8 mouse cellular contexts compared by ENCODE assay signal in genomic region chr16:35870581-35871047, GRCm38 (mm10). TPM values are rescaled to one million over a fixed set of nuclear protein-coding genes. Genes with fewer than 3 reads are reported as not detected.
A peak's percentile ranks its signal among the peaks of the same experiment; 100 is the strongest.
DNase-seq lines count a peak whose midpoint lies in the region; ATAC-seq lines count a peak whose summit lies in the region.

No protein-coding gene starts in this region.

- no peaks in the 10 kb centered on the region for H3K36me3 ChIP-seq in neural tube, embryonic 11.5 days (ENCODE audit: control insufficient read depth, insufficient read depth, low read length)
- H3K36me3 ChIP-seq in heart, embryonic 13.5 days = no peaks in the 10 kb centered on the region
- H3K36me3 ChIP-seq in liver, embryonic 15.5 days (replicated peaks) = no peaks in the 10 kb centered on the region

- H3K27ac ChIP-seq in neural tube, embryonic 11.5 days (ENCODE audit: low read depth, low read length) = no peak overlapping the region
- peak overlapping the region; percentile 98 for H3K27ac ChIP-seq in brown adipose tissue, adult 24 weeks (replicated peaks; ENCODE audit: low read depth, low read length)
- no peak overlapping the region for H3K27ac ChIP-seq in heart, embryonic 13.5 days (replicated peaks)
- no peak overlapping the region for H3K27ac ChIP-seq in liver, embryonic 15.5 days (replicated peaks)

- peak overlapping the region; percentile 59 for H3K9ac ChIP-seq in neural tube, embryonic 11.5 days (ENCODE audit: low read length)
- H3K9ac ChIP-seq in heart, embryonic 13.5 days = peak overlapping the region; percentile 87
- H3K9ac ChIP-seq in liver, embryonic 15.5 days = peak overlapping the region; percentile 81

- H3K27me3 ChIP-seq in neural tube, embryonic 11.5 days (ENCODE audit: control insufficient read depth, insufficient read depth, low read length) = peaks cover 22% of the 10 kb centered on the region
- H3K27me3 ChIP-seq in heart, embryonic 13.5 days (replicated peaks) = peaks cover 34% of the 10 kb centered on the region
- peaks cover 33% of the 10 kb centered on the region for H3K27me3 ChIP-seq in liver, embryonic 15.5 days

- H3K4me2 ChIP-seq in neural tube, embryonic 11.5 days (ENCODE audit: low read depth) = peak overlapping the region; percentile 81
- H3K4me2 ChIP-seq in heart, embryonic 13.5 days = peak overlapping the region; percentile 91
- peak overlapping the region; percentile 96 for H3K4me2 ChIP-seq in liver, embryonic 15.5 days

- H3K4me1 ChIP-seq in neural tube, embryonic 11.5 days (ENCODE audit: control insufficient read depth, insufficient read depth, low read length) = peaks cover 3% of the 10 kb centered on the region; the same call in 1 of the 2 replicates
- 0 out of 2 replicates have a peak, but pooled peaks cover 3% of the 10 kb centered on the region for H3K4me1 ChIP-seq in brown adipose tissue, adult 24 weeks (ENCODE audit: control insufficient read depth, insufficient read depth, insufficient read length, low read length)
- peaks cover 13% of the 10 kb centered on the region for H3K4me1 ChIP-seq in heart, embryonic 13.5 days
- H3K4me1 ChIP-seq in liver, embryonic 15.5 days (replicated peaks) = peaks cover 34% of the 10 kb centered on the region

- no peaks in the 10 kb centered on the region for H3K9me3 ChIP-seq in neural tube, embryonic 11.5 days (ENCODE audit: control insufficient read depth, low read length)
- H3K9me3 ChIP-seq in heart, embryonic 13.5 days = no peaks in the 10 kb centered on the region
- H3K9me3 ChIP-seq in liver, embryonic 15.5 days (replicated peaks) = no peaks in the 10 kb centered on the region

- peak overlapping the region; percentile 51 for H3K4me3 ChIP-seq in neural tube, embryonic 11.5 days (ENCODE audit: low read depth, low read length)
- H3K4me3 ChIP-seq in brown adipose tissue, adult 24 weeks (ENCODE audit: insufficient read depth, low read depth, low read length) = peak overlapping the region; percentile 97
- H3K4me3 ChIP-seq in heart, embryonic 13.5 days = peak overlapping the region; percentile 83
- peak overlapping the region; percentile 87 for H3K4me3 ChIP-seq in liver, embryonic 15.5 days (replicated peaks)

- WGBS in neural tube, embryonic 11.5 days = 1% methylated on average over 12 of the region's 12 CpGs
- 3% methylated on average over 12 of the region's 12 CpGs for WGBS in heart, embryonic 13.5 days
- WGBS in liver, embryonic 15.5 days (ENCODE audit: insufficient replicate concordance) = 1% methylated on average over 12 of the region's 12 CpGs

- peak; percentile 44 for DNase-seq in neural tube, embryonic 11.5 days (ENCODE audit: low spot score)
- no peak for DNase-seq in neural tube, embryonic 10.5 days (ENCODE audit: extremely low spot score, low spot score)
- DNase-seq in retina, postnatal 1 day = peak; percentile 43
- DNase-seq in yolk sac, embryonic 10.5 days (ENCODE audit: low spot score) = no peak
- DNase-seq in adrenal gland, postnatal 14 days = no peak

- no peak for ATAC-seq in neural tube, embryonic 11.5 days (ENCODE audit: insufficient read depth, low FRiP score, low TSS enrichment)
- no peak for ATAC-seq in heart, embryonic 13.5 days (ENCODE audit: extremely low read depth, insufficient number of reproducible peaks, low FRiP score, low TSS enrichment)
- ATAC-seq in liver, embryonic 15.5 days (ENCODE audit: insufficient read depth) = no peak; the same call in 1 of the 2 replicates

RNA-seq across cellular contexts. Expression of gene Parp14, which starts 0.7 kb away (rescaled TPM):
- polyA plus RNA-seq in neural tube, embryonic 11.5 days (2014; fragmentation: Nextera tagmentation; extraction: Ambion mirVana) = 0.19 and 0.31 TPM in 2 replicates
- 4.6 and 5.4 TPM in 2 replicates for polyA plus RNA-seq in brown adipose tissue, adult 24 weeks (2012; ENCODE audit: insufficient read depth, insufficient read length, missing spikeins)
- 0.75 and 0.80 TPM in 2 replicates for polyA plus RNA-seq in heart, embryonic 13.5 days (2015; fragmentation: Nextera tagmentation; extraction: Ambion mirVana)
- polyA plus RNA-seq in liver, embryonic 15.5 days (2015; fragmentation: Nextera tagmentation; extraction: Ambion mirVana) = 1.3 and 1.4 TPM in 2 replicates
- 10.0 and 15.4 TPM in 2 replicates for total RNA-seq in adrenal gland, postnatal 14 days (2021)

Comparison
In these comparisons a context has a peak if more than half of its experiments do, and no peak if none do; other contexts are left out.
1. DNase-seq: peak in neural tube, embryonic 11.5 days (single experiment) and retina, postnatal 1 day (single experiment); none in neural tube, embryonic 10.5 days (single experiment), yolk sac, embryonic 10.5 days (single experiment) and adrenal gland, postnatal 14 days (single experiment).
2. Peak in every context shown above with its lines, with median percentiles within 50 percentile points of each other: H3K4me2 ChIP-seq, H3K4me3 ChIP-seq and H3K9ac ChIP-seq.